Comparison of ENCODE assay signal across 36 mouse cellular contexts in the genomic region with DNA sequence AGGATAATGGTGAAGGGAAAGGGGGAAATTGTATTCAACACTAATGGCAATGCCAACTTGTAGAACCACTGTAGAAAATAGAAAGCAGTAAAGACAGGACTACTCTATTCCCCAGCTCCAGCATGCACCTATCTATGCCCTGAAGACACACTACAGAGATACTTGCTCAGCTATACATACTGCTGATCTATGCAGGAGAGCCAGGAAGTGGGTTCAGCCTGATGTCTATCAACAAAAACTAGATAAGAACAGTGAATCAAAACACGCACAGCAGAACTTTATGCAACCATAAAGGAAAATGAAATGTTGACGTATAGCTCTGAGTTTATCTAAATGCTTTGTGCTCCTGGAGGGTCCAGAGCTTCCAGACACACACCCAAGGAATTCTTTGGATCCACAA. TPM values are rescaled to one million over a fixed set of nuclear protein-coding genes. Genes with fewer than 3 reads are reported as not detected.
DNase-seq lines count a peak whose midpoint lies in the region; ATAC-seq and TF ChIP-seq lines count a peak whose summit lies in the region.
"Had no signal": no experiment of that assay in that cellular context is flagged by ENCODE, and none has a peak within 500 bp of the region (broad histone marks: within the 10 kb centered on the region; RNA-seq: fewer than 3 reads in every experiment).

No protein-coding gene starts in this region.

- peak; percentile 96 for ATAC-seq in activated CD4-positive, CD25-positive, alpha-beta regulatory T cell, adult 4 months
- ATAC-seq: hindbrain, embryonic 16.5 days; intestine, postnatal 0 days; Patski had no signal

- no peak overlapping the region for H3K4me3 ChIP-seq in left cerebral cortex, adult 2 months
- H3K4me3 ChIP-seq: forebrain, embryonic 10.5 days; forebrain, embryonic 13.5 days; hindbrain, embryonic 10.5 days; hindbrain, embryonic 13.5 days had no signal

- peak; percentile 25 for DNase-seq in heart, adult 11 months
- DNase-seq in heart, postnatal 10 days, result no peak
- DNase-seq in CD4-positive, CD25-positive, alpha-beta regulatory T cell, adult 2 months (ENCODE audit: low read depth, low spot score), result peak; percentile 59
- DNase-seq in naive thymus-derived CD4-positive, alpha-beta T cell, adult 2 months (ENCODE audit: low read depth), result peak; percentile 28
- DNase-seq in embryo, embryonic 10 days (ENCODE audit: low spot score), result no peak
- DNase-seq in left cerebral cortex, adult 2 months (ENCODE audit: extremely low spot score in 1 of 2, low spot score in 2 of 2), result no peak
- DNase-seq: adrenal gland, adult 8-10 months; adrenal gland, postnatal 25 days; B cell, adult 2 months; cerebellum, adult 11-12 months; cerebellum, adult 8-10 months; cerebellum, postnatal 10 days; cerebellum, postnatal 36 days; gastrocnemius, postnatal 10 days; gastrocnemius, postnatal 36 days; heart, postnatal 36 days had no signal

- H3K27ac ChIP-seq in left cerebral cortex, adult 2 months, result no peak overlapping the region
- H3K27ac ChIP-seq: forebrain, embryonic 10.5 days; forebrain, embryonic 13.5 days; hindbrain, embryonic 10.5 days; hindbrain, embryonic 13.5 days had no signal

- TF ChIP-seq CTCF in left cerebral cortex, adult 2 months (IDR thresholded peaks at IDR 0.05), result no peak

- intact Hi-C loops in heart, postnatal 10 days (cut with DNase I), result loop anchor here (5.0 kb wide), 1 partner anchor 590 kb away; no protein-coding TSS in a partner anchor
- intact Hi-C loops in left cerebral cortex, adult 2 months (cut with DNase I), result no loop called here

RNA-seq across cellular contexts. Expression of gene Ear6, which starts 10.7 kb away (rescaled TPM):
- not detected for total RNA-seq in heart, postnatal 10 days (2021)
- polyA plus RNA-seq in activated CD4-positive, CD25-positive, alpha-beta regulatory T cell, adult 4 months (2017; shearing (Covaris generic)), result not detected
- total RNA-seq in left cerebral cortex, adult 2 months (2021), result not detected
- total RNA-seq: adrenal gland, adult 8-10 months; adrenal gland, postnatal 25 days; CH12.LX; G1E; gastrocnemius, postnatal 10 days; gastrocnemius, postnatal 36 days; heart, adult 8-10 months; heart, postnatal 36 days had no signal
- polyA plus RNA-seq: brain, embryonic 14.5 days; cortical plate, adult 2 months; embryonic facial prominence, embryonic 11.5 days; embryonic facial prominence, embryonic 14.5 days; forebrain, embryonic 10.5 days; forebrain, embryonic 13.5 days; G1E; heart, embryonic 11.5 days; heart, embryonic 14.5 days; heart, postnatal 0 days; hindbrain, embryonic 10.5 days; hindbrain, embryonic 13.5 days; hindbrain, embryonic 16.5 days; intestine, embryonic 14.5 days; intestine, postnatal 0 days; Patski had no signal

RNA-seq across cellular contexts. Expression of gene Mettl17, which starts 41.9 kb away (rescaled TPM):
- 10 to 100 TPM; 19.2 to 28.5 TPM for total RNA-seq in heart, postnatal 10 days (2021)
- polyA plus RNA-seq in activated CD4-positive, CD25-positive, alpha-beta regulatory T cell, adult 4 months (2017; shearing (Covaris generic)), result 10 to 100 TPM; 35.7 to 44.6 TPM
- total RNA-seq in left cerebral cortex, adult 2 months (2021), result 10 to 100 TPM; 28.8 to 35.2 TPM

RNA-seq across cellular contexts. Expression of gene AY358078, which starts 42.9 kb away (rescaled TPM):
- total RNA-seq in heart, postnatal 10 days (2021), result not detected
- polyA plus RNA-seq in activated CD4-positive, CD25-positive, alpha-beta regulatory T cell, adult 4 months (2017; shearing (Covaris generic)), result not detected
- total RNA-seq in left cerebral cortex, adult 2 months (2021), result not detected
- total RNA-seq: adrenal gland, adult 8-10 months; adrenal gland, postnatal 25 days; G1E; gastrocnemius, postnatal 10 days; gastrocnemius, postnatal 36 days; granulocyte monocyte progenitor cell, adult 5-6 weeks; heart, adult 8-10 months; heart, postnatal 36 days had no signal
- polyA plus RNA-seq: brain, embryonic 14.5 days; cortical plate, adult 2 months; embryonic facial prominence, embryonic 11.5 days; embryonic facial prominence, embryonic 14.5 days; forebrain, embryonic 10.5 days; forebrain, embryonic 13.5 days; G1E; heart, embryonic 11.5 days; heart, embryonic 14.5 days; heart, postnatal 0 days; hindbrain, embryonic 10.5 days; hindbrain, embryonic 13.5 days; hindbrain, embryonic 16.5 days; intestine, embryonic 14.5 days; intestine, postnatal 0 days; Patski had no signal

RNA-seq across cellular contexts. Expression of gene Slc39a2, which starts 49.9 kb away (rescaled TPM):
- total RNA-seq in heart, postnatal 10 days (2021), result under 1 TPM; 0.12 to 0.29 TPM
- polyA plus RNA-seq in activated CD4-positive, CD25-positive, alpha-beta regulatory T cell, adult 4 months (2017; shearing (Covaris generic)), result under 1 TPM in 1 of 2 experiments, not detected in 1; 0.70 TPM
- total RNA-seq in left cerebral cortex, adult 2 months (2021), result 10 to 100 TPM in 1 of 2 experiments, 1 to 10 TPM in 1; 6.3 to 10.0 TPM

Comparison
In these comparisons a context has a peak if more than half of its experiments do, and no peak if none do; other contexts are left out.
1. DNase-seq: peak in heart, adult 11 months (single experiment), CD4-positive, CD25-positive, alpha-beta regulatory T cell, adult 2 months (single experiment) and naive thymus-derived CD4-positive, alpha-beta T cell, adult 2 months (single experiment); none in heart, postnatal 10 days (0 of 2), embryo, embryonic 10 days (single experiment) and left cerebral cortex, adult 2 months (0 of 2).